Comparison of ENCODE assay signal across 22 mouse cellular contexts in the genomic region with DNA sequence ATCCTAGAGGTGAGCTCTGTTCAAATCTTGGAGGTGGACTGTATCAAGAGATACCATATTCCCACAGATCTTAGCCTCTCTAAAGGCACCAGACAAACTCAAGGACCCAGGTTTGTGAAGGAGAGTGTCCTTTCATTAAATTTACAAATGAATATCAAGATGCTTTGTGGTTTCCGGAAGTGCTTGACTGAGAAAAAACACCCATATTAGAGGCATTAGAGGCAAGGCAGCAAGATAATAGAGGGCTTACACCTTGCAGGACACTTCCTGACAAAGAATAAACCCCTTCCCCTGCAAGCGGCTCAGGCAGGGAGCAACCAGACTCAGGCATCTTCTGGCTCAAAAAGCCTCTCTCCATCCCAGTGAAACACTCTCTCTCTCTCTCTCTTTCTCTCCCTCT.
A peak's percentile ranks its signal among the peaks of the same experiment; 100 is the strongest.
DNase-seq lines count a peak whose midpoint lies in the region; ATAC-seq lines count a peak whose summit lies in the region.
"Had no signal": no experiment of that assay in that cellular context is flagged by ENCODE, and none has a peak within 500 bp of the region (broad histone marks: within the 10 kb centered on the region; RNA-seq: fewer than 3 reads in every experiment).

No protein-coding gene starts in this region.

- no peak for DNase-seq in hindbrain, embryonic 14.5 days (ENCODE audit: low spot score)
- DNase-seq in 416B (ENCODE audit: low read depth) (peak; percentile 35), R1 (ENCODE audit: low read depth, low spot score) (peak; percentile 51)
- no peak for DNase-seq in urinary bladder, postnatal 25 days (ENCODE audit: low spot score)
- DNase-seq: adrenal gland, adult 8-10 months; adrenal gland, postnatal 14 days; adrenal gland, postnatal 36 days; cerebellum, adult 11-12 months; cerebellum, adult 2 months; cerebellum, adult 9-10 months; cerebellum, postnatal 10 days; cerebellum, postnatal 25 days; forebrain, postnatal 0 days had no signal

- 0 out of 2 replicates have a peak, but pooled peaks cover 2% of the 10 kb centered on the region for H3K36me3 ChIP-seq in hindbrain, embryonic 14.5 days (replicated peaks; ENCODE audit: control insufficient read depth, insufficient read depth)
- H3K36me3 ChIP-seq in hindbrain, embryonic 16.5 days (ENCODE audit: control insufficient read depth, insufficient read depth, low read length), result no peaks in the 10 kb centered on the region
- H3K36me3 ChIP-seq: embryonic facial prominence, embryonic 12.5 days; forebrain, embryonic 15.5 days; G1E had no signal

- no peak overlapping the region for H3K4me3 ChIP-seq in hindbrain, embryonic 14.5 days (replicated peaks; ENCODE audit: low read length)
- no peak overlapping the region for H3K4me3 ChIP-seq in hindbrain, embryonic 16.5 days (ENCODE audit: low read length)
- H3K4me3 ChIP-seq: embryonic facial prominence, embryonic 10.5 days; embryonic facial prominence, embryonic 12.5 days; forebrain, embryonic 13.5 days; forebrain, embryonic 15.5 days had no signal

- 0 out of 2 replicates have a peak overlapping the region, but pooled peaks have one; percentile 20 for H3K27ac ChIP-seq in hindbrain, embryonic 14.5 days
- no peak overlapping the region for H3K27ac ChIP-seq in hindbrain, embryonic 16.5 days (ENCODE audit: low read depth, low read length)
- H3K27ac ChIP-seq: embryonic facial prominence, embryonic 10.5 days; embryonic facial prominence, embryonic 12.5 days; forebrain, embryonic 13.5 days; forebrain, embryonic 15.5 days had no signal

- peaks cover 12% of the 10 kb centered on the region for H3K4me1 ChIP-seq in hindbrain, embryonic 14.5 days (replicated peaks; ENCODE audit: control insufficient read depth, insufficient read depth, low read length)
- peaks cover 8% of the 10 kb centered on the region for H3K4me1 ChIP-seq in hindbrain, embryonic 16.5 days (ENCODE audit: control insufficient read depth, insufficient read depth, low read depth, low read length)

- H3K9ac ChIP-seq in hindbrain, embryonic 14.5 days, result no peak overlapping the region
- H3K9ac ChIP-seq in hindbrain, embryonic 16.5 days (ENCODE audit: low read depth, low read length), result no peak overlapping the region
- H3K9ac ChIP-seq: embryonic facial prominence, embryonic 12.5 days; forebrain, embryonic 13.5 days; forebrain, embryonic 15.5 days; forebrain, postnatal 0 days had no signal

- 69% methylated on average over 2 of the region's 2 CpGs for WGBS in hindbrain, embryonic 14.5 days
- WGBS in hindbrain, embryonic 16.5 days, result 77% methylated on average over 2 of the region's 2 CpGs

- H3K27me3 ChIP-seq in hindbrain, embryonic 14.5 days (ENCODE audit: control insufficient read depth, insufficient read depth, low read length), result no peaks in the 10 kb centered on the region
- H3K27me3 ChIP-seq in hindbrain, embryonic 16.5 days (replicated peaks; ENCODE audit: control insufficient read depth, insufficient read depth, low read length), result no peaks in the 10 kb centered on the region
- H3K27me3 ChIP-seq: embryonic facial prominence, embryonic 12.5 days; forebrain, embryonic 13.5 days; forebrain, embryonic 15.5 days had no signal

- no peak for ATAC-seq in hindbrain, embryonic 14.5 days (ENCODE audit: low FRiP score)
- no peak for ATAC-seq in hindbrain, embryonic 16.5 days
- ATAC-seq in frontal cortex, adult (ENCODE audit: low TSS enrichment), result no peak
- ATAC-seq: activated CD4-positive, CD25-positive, alpha-beta regulatory T cell, adult 4 months; forebrain, embryonic 13.5 days; forebrain, embryonic 15.5 days; forebrain, postnatal 0 days; Patski had no signal

- no peak overlapping the region for H3K4me2 ChIP-seq in hindbrain, embryonic 14.5 days (replicated peaks)
- no peak overlapping the region for H3K4me2 ChIP-seq in hindbrain, embryonic 16.5 days (ENCODE audit: low read length)
- H3K4me2 ChIP-seq: embryonic facial prominence, embryonic 12.5 days; forebrain, embryonic 13.5 days; forebrain, embryonic 15.5 days had no signal

- H3K9me3 ChIP-seq in hindbrain, embryonic 14.5 days (ENCODE audit: control insufficient read depth, low read length), result no peaks in the 10 kb centered on the region
- no peaks in the 10 kb centered on the region for H3K9me3 ChIP-seq in hindbrain, embryonic 16.5 days (ENCODE audit: control insufficient read depth, low read length)
- H3K9me3 ChIP-seq: embryonic facial prominence, embryonic 10.5 days; embryonic facial prominence, embryonic 12.5 days; forebrain, embryonic 13.5 days; forebrain, embryonic 15.5 days had no signal

Comparison
In these comparisons a context has a peak if more than half of its experiments do, and no peak if none do; other contexts are left out.
1. DNase-seq: peak in 416B (single experiment) and R1 (single experiment); none in hindbrain, embryonic 14.5 days (single experiment) and urinary bladder, postnatal 25 days (single experiment).